Mouse (Mus musculus) cerebellum, postnatal 36 days (tissue): ENCODE measurements at regions not wholly inside any gene's neighbourhood (a gene's known extent, or its start where the extent isn't known, plus 50 kb on each side); places are given as distances from the start of the nearest gene placed in this dataset.

ENCODE experiments used
- DNase-seq, 2 experiments: peaks; one replicate each; pipeline ENCODE4 v3.0.0; 2021 to 2022; ENCODE audit warnings: mixed read lengths in 2 of 2

DNA sequence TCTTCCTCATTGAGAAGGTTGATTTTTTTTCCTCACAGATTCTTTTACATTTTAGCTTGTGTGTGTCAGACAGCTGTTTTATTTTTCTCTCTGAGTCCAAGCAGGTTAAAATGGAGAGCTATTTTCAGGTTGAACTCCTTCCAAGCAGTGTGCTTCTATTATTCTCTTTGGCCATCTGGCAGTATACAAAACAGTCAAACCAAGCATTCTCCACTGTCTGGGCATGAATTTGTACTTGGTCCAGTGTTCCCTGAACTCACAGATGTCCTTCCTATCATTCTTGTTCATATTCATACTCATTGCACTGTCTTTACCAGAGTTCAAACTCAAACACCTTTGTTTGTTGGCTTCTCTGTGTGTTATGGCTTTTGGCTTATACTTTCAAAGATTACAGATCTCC, 264.9 kb downstream of the Tex13c1 start:
- peak in 1 of 2 experiments; percentile 6 for DNase-seq

DNA sequence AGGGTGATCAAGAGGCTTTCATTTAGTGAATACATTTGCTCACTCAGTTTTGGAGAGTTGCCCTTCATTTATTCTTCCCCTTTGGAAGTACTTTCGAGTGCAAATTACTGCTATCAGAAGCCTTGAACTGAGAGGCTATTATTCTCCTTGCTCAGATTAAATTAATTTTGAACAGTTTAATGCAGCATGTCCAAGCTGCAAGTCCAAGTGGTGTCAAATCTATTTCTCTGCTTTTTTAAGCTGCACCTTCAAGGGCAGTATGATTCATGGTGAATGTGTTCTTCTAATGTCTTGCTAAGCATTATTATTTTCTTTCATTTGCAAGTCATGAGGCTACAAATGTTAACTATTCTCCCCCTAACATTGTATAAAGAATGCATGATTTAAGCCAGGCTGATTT, 293.9 kb downstream of the Tex13c1 start:
- DNase-seq, result no peak
